Mouse (Mus musculus) ZHBTc4 (cell line): ENCODE measurements around the gene Cep112.

Source experiments
- DNase-seq: peaks from one replicate; pipeline ENCODE4 v3.0.0-alpha.2; 2011; ENCODE audit warnings: low read depth, low spot score

Cep112 gene

DNA sequence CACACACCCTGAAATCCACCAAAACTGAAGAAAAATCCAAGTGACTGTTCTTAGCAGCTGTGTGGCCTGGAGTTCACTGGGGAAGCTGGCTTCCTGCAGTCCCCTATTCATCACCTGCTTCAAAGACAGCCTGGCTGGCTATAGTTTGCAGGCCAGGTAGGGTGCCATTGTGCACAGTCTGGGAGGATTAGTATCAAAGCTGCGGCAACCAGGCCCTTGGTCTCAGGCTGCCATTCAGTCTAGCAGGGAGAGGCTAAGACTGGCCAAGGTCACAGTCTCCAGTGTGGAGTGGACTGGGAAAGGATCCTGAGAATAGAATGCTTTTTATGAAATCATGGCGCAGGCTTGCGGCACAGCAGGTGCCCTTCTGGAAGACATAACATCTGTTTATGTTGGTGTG is 180.3 kb downstream of the Cep112 start:
- DNase-seq = peak; percentile 31

DNA sequence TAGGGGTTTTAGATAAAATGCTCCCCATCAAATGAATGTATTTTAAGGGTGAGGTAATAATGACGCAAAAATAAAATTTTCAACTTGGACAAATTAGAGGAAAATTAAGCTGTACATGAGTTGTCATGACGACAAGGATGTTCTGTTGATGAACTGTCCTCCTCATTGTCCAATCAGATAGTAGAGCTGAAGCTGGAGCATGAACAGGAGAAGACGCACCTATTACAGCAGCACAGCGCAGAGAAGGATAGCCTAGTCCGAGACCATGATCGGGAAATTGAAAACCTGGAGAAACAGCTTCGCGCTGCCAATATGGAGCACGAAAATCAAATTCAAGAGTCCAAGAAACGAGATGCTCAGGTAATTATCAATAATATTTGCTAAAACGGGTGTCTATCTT is 181.0 kb downstream of the Cep112 start:
- DNase-seq = no peak

DNA sequence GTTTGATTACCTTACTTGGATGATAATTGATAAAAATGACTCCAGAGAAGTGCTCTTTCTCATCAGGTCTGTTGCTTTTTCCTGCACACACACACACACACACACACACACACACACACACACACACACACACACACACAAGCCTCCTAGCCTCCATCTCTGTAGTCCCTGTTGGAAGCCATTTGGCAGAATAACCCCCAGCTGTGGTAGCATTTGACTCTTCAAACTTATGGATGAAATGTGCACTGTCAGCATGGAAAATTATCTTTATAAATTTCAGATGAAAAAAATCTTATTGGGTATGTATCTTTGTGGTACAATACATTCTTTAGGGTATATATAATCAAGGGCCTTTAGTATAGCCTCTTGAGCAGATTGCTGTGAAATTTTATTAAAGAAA is 181.8 kb downstream of the Cep112 start:
- no peak for DNase-seq

DNA sequence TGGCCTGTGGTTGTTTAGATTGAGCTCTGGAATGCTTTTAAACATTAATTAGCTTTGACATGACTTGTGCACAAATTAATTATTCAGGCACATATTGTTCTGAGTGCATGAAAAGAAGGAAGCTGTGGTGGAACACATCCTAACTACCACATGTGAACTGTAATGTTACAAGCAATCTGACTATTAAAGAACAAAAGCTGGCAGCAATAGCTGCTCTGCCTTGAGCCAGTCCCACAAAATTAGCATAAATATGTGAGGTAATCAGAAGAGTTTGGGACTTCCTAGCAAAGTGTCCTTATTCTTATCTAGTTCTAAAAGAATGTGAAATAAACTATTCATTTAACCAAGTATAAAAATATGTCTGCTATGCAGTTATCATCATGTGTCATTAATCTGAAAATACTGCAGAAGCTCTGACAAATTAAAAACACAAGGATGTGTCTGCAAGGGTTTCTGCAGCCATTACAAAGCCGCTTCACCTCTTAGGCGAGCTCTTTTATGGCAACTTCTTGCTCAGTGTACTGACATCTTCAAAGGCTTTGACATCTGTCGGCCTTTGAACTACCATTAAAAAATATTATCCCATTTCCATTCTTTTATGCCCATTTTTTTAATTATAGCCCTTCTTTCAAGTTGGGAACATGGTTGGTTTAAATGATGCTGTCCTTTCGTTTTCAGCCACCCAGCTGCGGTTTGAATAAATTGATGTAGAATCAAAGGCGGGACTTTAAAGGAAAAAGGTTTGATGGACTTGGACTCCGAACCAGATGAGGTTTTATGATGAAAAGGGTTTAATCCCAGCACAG is 195.8 kb downstream of the Cep112 start:
- DNase-seq = no peak

DNA sequence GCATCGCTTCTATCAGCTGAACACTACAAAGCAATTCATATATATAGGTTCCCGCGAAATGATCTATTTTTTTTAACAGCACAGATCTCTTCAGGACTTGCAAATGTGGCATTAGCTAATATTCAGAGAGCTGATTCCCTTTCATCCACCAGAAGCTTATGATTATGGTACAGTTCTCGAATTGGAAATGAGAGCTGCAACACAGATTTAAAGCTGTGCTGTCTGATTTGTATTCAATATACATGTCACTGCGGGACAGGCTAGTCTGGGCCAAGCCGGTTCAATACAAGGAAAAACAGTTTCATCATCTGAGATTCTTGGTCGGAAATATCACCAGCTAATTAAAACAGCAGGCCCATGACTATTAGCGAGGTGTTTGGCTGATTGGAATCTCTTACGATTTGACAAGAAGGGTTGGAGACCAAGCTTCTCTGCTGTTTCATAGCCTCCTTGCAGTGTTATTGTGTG is 196.5 kb downstream of the Cep112 start:
- no peak for DNase-seq

DNA sequence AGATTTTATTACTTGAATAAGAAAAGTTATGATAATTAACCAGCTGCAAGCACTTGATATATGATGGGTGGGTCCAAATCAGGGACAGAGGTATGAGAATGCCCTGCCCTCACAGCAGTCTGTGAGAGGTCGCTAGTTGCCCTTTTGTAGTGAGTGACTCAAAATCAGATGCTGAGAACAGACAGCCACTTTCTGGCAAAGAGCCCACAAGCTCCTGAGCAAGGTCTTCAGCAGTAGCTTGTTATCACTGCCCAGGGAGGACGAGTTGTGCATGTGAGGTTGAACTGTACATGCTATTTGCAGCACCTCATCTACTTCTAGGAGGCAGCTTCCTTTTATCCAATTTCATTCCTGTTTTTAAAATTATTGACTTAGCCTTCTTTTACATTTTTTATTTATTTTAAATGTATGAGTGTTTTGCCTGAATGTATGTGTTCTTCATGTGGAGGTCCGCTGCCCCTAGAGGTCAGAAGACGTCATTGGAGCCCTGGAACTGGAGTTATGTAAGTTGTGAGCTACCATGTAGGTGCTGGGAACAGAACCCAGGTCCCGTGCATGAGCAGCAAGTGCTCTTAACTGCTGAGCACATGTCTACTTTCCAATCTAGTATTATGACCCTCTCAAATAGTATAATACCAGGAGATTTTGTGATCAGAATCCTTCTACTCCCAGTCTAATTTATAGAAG is 200.7 kb downstream of the Cep112 start:
- peak; percentile 51 for DNase-seq

DNA sequence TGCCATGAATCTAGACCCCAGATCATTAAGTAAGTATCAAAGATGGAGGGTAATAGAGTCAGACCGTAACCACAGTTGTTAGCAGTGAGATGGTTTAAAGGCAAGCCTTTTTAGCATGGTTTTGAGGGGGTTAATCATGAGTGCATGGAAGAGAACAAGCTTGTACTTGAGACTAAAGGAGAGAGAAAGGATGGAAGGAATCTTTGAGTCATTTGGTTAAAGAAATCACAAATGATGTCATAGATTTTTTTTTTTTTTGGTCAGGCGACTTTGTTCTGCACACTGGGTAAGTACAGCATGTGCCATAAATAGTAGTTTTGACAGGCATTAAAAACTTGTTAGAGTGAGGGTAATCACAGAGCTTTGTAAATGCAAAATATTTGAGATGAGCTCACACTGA is 212.8 kb downstream of the Cep112 start:
- DNase-seq = no peak

DNA sequence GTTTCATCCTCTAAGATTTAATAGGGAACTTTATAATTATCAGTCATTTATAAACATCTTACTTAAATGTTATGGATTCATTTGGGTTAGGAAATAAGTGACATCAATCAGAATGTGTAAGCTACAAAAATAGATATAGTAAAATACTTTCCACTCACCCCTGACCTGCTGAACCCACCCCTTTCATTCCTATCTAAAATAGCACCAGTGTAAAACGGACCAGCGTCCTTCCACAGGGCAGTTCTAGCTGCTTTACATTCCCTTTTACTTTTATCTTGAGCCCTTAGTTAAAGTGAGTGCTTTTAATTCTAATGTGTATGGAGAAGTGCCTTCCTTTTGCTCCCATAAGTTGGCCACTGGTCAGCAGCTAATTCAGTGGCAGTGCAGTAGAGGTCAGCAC is 230.6 kb downstream of the Cep112 start:
- DNase-seq = no peak

DNA sequence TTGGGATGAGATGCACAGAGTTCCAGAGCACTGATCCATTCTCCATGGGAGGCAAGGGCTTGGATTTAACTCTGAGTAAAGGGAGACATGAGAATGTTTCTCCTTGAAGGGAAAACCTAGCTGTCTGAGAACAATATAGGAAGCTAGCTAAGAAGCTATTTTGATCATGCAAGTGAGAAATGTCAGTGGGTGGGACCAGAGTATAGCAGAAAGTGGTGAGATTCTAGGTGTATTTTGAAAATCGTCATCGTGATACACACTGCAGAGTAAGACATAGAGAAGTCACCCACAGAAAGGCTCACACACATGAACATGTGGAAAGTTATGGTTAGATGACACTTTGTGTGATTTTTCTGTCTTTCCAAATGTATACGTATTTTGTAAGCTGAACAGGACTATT is 257.0 kb downstream of the Cep112 start:
- DNase-seq = no peak

DNA sequence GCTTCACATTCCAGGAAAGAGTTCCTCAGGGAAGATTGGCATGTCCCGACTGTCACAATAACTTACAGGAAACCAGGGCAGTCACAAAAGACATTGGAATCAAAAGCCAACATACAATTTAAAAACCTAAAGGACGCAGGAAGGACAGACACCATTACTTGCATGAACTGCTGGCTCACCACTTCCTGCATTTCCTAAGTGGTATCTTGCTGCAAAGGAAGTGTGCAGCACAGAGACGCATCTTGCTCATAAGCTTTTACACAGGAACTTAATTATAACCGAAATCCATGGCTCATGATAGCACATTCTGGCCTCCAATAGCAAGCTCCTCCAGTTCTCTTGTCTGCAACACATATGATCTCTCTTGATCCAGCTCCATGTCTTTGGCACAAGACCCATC is 271.6 kb downstream of the Cep112 start:
- DNase-seq = no peak

DNA sequence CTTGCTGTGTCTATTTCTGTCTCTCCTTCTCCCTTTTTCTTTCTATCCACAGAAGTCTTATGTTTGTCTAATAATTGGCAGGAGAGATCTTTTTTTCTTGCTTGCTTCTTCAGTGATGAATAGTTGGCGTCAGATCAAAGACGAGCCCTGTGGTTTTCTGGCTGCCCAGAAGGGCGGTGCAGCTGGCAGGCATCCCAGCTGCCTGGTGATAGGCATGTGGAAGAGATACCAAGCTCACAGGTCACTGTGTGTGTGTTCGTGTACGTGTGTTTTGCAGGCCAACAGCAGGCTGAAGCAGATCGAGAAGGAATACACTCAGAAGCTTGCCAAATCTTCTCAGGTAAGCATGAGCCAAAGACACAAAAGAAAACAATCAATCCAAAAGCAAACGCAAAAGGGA is 327.3 kb downstream of the Cep112 start:
- no peak for DNase-seq

DNA sequence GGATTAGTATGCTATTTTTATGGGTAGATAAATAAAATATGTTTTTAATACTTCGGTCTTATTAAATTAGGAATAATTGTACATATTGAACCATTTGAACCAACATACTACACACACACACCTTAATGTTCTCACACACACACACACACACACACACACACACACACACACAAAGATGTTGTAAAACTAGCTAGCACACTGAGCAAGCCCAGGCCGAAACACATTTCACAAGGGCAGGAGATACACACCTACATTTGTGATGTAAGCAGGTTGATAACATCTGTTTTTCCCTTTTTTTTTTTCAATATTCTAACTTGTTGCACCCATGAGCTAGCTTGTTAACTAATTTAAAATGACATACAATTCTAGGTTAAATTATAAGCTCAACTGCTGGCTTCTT is 327.8 kb downstream of the Cep112 start:
- DNase-seq = no peak

DNA sequence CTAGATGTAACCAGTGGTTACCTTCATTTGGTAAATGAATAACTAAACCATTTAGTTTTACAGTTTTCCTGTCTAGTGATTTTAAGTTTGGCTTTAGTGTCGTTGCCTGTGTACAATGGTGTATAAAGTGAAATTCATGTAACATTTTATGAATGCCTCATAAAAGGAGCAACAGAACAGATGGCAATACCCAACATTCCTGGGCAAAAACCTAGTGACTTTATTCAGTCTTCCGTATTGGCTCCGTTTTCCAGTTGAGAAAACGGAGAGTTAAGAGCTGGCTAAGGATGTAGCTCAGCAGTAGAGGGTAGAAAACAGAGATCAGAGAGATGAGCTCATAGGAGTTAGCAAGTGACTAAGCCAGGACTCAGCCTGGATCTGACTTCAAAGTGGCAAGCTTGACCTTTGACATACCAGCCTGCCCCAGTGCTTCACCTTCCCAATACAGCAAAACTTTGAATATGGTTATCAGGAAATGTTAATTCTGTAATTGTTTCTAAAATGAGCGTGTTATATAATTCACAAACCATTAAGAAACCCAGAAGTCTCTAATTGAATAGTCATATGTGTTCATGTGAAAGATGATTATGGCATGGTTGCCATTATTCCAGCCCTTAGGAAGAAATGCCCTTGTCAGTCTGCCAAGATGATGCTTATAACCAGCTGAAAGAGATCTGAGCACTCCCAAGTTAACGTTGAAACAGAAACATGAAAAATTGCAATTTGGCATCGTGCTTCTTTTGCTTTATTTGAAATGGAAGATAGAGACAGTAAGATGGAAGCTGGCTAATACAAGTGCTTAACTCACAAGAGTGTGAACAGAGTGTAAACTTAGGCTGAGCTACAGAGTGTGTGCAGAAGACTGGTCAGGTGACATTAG is 328.6 kb downstream of the Cep112 start:
- no peak for DNase-seq

DNA sequence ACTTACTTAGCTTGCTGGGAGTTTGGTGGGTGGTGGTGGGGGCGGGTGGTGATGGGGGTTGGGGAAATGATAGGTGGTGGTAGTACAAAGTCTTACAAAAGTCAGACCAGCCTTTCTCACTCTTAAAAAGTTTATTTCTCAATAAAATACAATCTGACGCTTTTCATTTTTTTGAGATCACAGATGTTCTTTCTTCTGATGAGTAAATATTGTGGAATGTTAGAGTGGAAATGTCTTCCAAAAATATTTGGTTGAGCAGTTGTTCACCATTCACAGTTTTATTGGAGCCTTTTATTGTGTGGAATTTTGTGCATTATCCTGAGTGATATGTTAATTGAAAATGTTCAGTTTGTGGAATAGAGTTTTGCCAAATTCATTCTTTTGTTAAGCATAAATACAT is 332.2 kb downstream of the Cep112 start:
- DNase-seq = no peak

DNA sequence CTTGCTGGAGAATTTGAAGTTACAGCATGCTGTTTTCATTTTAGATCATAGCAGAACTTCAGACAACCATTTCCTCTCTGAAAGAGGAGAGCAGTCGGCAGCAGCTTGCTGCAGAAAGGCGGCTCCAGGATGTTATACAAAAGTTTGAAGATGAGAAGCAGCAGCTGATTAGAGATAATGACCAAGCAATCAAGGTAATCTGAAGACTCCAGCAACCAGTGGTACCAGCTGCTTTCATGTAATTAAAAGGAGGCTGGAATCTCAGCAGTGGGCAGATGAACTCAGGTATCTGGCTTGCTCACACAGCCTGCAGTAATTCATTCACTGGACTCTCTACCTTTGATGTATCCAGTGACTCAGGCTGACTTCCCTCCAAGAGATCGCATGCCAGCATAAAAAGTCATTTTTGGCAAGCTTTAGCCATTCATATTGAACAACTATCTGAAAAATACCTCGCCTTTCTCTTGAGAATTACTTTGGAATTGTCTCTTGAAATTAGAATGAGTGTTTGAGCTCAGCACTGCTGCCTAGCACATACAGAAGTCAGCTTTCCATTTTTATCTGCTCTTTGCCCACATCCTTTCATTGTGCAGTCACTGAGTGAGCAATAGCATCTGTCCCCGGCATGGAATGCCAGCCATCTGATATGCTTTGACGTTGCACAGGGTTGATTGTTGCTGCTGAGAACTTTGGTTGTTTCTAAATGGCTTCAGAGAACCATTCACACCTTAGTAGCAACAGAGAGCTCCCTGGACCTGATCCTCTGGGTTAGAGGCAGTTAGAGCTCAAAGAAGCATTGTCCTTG is 332.8 kb downstream of the Cep112 start:
- no peak for DNase-seq

DNA sequence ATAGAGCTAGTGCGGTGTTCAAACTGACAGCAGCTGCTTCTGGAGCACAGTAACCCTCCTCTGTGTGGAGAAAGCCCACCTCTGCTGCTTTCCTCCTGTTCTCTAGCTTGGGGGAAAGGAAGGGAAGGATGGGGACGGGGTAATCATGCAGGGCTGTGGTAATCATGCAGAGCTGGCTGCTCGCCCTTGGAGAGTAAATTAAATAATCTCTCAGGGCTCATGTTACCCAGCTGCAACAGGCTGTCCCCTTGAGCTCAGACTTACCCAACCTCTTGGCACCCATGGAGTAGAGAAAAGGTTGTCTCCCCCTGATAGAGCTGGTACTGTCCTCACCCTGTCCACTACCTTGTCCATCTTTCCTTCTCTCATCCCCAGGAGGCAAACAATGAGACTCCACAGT is 345.1 kb downstream of the Cep112 start:
- DNase-seq = no peak

DNA sequence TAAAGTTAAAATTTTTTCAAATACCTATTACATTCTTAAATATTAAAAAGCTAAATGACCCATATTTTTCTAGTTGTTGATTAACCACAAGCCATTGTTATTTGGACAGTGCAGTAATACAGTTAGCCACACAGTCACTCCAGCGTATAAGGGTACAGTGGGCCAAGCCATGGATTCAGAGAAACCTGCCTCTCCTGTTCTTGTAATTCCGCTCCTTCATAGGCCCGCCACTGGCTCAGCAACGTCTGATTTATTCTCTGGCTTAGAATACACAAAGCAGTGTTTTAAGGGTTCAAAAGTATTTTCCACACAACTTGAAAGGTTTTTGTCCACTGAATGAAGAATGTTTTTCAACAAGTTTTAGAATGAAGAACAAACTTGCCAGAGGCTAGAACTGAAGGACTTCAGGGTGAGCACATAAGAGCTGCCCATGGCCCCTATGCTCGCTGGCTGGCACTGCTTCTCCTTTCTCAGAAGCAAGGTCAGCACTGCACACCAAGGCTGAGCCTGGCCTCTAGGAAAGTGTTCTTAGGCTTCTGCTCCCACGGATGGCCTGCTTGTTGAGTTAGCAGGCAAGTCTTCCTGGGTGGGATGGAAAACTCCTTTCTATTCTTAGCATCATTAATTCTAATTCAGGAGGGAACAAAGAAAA is 349.2 kb downstream of the Cep112 start:
- DNase-seq = no peak

DNA sequence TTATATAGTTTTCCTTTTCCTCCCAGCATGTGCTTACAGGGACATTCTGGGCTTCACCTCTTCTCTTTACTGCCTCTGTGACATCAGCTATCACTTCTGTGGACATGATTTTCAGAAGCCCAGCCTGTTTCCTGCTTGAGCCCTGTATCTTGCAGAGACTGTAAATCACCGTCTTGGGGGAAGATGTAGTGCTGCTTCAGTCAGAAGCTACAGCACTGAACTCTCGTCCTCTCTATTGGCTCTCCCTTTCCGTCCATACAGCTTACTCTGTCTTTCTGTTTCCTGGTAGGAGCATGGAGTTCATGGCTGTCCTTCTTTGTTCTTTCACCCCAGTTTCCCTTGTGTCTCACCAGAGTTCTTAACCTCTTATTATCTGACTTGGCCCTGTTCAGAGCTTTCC is 352.2 kb downstream of the Cep112 start:
- DNase-seq = no peak

DNA sequence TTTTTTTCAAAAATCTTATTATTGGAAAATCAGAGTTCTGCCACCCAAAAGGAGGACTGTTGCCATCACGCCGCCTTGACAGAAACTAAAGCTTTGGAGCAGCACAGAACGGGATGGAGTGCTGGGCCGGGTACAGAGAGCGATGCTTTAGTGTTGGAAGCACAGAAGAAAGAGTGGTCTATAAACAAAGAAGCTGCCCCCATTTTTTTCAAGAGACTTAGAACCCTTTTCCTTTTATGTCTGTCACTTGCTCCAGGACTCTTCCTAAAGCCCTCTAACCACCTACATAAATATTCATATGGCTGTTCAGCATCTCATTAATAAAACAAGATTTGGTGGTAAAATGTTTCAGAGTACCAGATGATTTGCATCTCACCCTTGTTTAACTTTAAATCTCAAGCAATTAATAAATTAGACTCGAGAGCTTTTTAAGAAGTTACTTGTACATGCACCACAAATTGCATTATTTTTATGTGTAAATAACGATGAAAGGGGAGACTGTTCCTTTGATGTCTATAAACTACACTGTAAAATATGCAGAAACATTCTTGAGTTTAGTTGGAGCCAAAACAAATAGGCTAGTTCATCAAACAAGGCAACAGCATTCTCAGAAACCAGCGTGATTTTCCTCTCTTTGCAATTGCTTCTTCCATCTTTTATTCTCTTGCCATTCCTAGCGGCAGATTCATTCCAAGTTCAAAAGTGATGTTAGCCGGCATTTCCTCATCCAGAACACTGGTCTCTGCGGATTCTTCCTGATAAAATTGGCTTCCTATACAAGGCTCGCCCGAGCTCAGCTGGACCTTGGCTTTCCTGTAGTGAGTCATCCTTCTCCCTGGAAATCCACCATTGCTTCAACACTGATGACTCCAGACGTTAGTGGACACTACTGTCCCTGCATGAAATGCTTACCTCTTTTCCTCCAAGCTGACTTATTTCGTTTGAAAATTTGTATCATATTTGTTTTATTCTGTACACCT is 355.6 kb downstream of the Cep112 start:
- DNase-seq = no peak

DNA sequence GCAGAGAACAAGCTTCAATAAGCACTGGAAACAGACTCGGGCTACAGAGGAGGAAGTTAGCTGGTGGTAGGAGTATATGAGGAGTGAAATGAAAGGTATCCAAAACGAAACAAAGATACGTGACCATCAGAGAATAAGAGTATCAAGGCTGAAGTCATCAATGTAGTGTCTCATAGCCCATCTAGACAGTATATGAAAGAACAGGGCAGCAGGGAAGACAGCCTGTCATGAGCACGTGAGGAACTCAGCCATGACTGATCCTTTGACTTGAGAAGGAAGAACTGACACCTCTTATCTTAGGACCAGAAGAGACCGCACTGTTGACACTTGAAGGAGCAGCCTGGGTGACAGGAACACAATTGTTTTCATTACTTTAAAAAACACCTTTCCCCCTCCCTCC is 373.4 kb downstream of the Cep112 start:
- DNase-seq = no peak
